Mouse (Mus musculus): ENCODE data around the gene Ifna12.
"Not testable (repeated sequence)": the region's sequence is repeated elsewhere in the genome, so short reads cannot be mapped to it uniquely, and the experiment has no call there.

Gene Ifna12

GRCm38 (mm10) chr4:88603276-88603675 lies at the start of gene Ifna12:
Ifna12 (minus strand) TSS chr4:88603376.
- DNase-seq, result no peak

- no peak for DNase-seq
Measured at GRCm38 (mm10) chr4:88644359-88644758, 41.2 kb upstream of the Ifna12 start, which contains the start of gene Ifna13. Ifna13 (minus strand) TSS chr4:88644459.

GRCm38 (mm10) chr4:88642526-88642925 lies 39.4 kb upstream of the Ifna12 start:
- no peak for DNase-seq

GRCm38 (mm10) chr4:88641077-88641831 lies 38.1 kb upstream of the Ifna12 start:
- peak; percentile 96 for DNase-seq

GRCm38 (mm10) chr4:88640704-88641076 lies 37.5 kb upstream of the Ifna12 start:
- DNase-seq, result no peak

- DNase-seq, result no peak
Measured at GRCm38 (mm10) chr4:88634311-88634710, 31.1 kb upstream of the Ifna12 start, which contains the start of gene C87499. C87499 (minus strand) TSS chr4:88634411.

GRCm38 (mm10) chr4:88592285-88592684 lies 10.9 kb downstream of the Ifna12 start, which contains the start of gene Ifna9:
Ifna9 (minus strand) TSS chr4:88592385.
- no peak for DNase-seq

GRCm38 (mm10) chr4:88571698-88572097 lies 31.5 kb downstream of the Ifna12 start, which contains the start of gene Ifna14:
Ifna14 (minus strand) TSS chr4:88571798.
- DNase-seq, result no peak

- DNase-seq, result no peak
Measured at GRCm38 (mm10) chr4:88561791-88562190, 41.4 kb downstream of the Ifna12 start.

GRCm38 (mm10) chr4:88558145-88558544 lies 45.0 kb downstream of the Ifna12 start, which contains the start of gene Ifna15:
Ifna15 (minus strand) TSS chr4:88558245.
- DNase-seq, result not testable (repeated sequence)

Data from lung, postnatal 36 days (tissue).